Mouse (Mus musculus): ENCODE measurements at regions not wholly inside any gene's neighbourhood (a gene's known extent, or its start where the extent isn't known, plus 50 kb on each side); places are given as distances from the start of the nearest gene placed in this dataset.
A peak's percentile ranks its signal among the peaks of the same experiment; 100 is the strongest.

DNA sequence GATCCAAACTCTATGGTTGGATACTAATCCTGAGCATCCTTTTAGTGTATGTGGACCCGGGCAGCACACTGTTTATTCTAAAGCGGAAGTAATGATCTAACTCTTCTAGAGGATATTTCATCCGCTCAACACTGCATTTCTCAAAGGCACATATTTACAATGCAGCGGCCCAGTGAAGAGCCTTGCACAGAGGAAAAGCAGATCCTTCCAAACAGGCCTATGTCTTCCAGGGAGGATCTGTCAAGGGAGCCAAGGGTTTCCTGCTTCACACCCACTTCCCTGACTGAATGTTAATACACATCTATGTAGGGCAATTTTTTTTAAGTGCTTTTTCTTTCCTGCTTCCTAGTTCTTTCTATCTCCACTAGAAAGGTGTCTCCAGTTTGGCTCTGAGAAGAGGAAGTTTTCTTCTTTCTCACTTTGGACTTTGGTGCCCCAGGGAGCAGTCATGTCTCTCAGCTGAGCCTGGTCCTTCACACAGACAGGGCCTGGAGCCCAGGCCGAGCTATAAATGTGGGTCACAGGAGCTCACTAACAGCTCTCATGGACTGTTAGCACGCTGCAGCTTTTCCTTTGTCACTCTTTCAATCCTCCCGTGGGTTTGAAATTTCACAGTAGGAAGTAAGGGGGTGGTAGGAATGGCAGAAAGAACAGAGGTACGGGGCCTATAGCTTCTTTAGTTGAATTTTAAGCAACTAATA, 323.2 kb upstream of the Smim15 start:
- peaks cover 4% of the 10 kb centered on the region; the same call in 1 of the 2 replicates for H3K36me3 ChIP-seq (ENCODE audit: insufficient read depth, low read length)
- no peaks in the 10 kb centered on the region for H3K4me1 ChIP-seq (ENCODE audit: insufficient read depth, low read length)
- H3K9ac ChIP-seq (replicated peaks; ENCODE audit: low read length, poor library complexity, severe bottlenecking) = no peak overlapping the region
- H3K9me3 ChIP-seq (ENCODE audit: low read length) = no peaks in the 10 kb centered on the region
- H3K27ac ChIP-seq (ENCODE audit: low read depth, low read length) = no peak overlapping the region
- no peak overlapping the region for H3K4me3 ChIP-seq (ENCODE audit: low read depth, low read length)
- H3K27me3 ChIP-seq (ENCODE audit: insufficient read depth, low read length) = no peaks in the 10 kb centered on the region
- ATAC-seq (ENCODE audit: low FRiP score) (no peak), DNase-seq (ENCODE audit: low spot score) (no peak)
- H3K4me2 ChIP-seq (ENCODE audit: low read depth, low read length, poor library complexity, severe bottlenecking) = no peak overlapping the region
- TF ChIP-seq CTCF (IDR thresholded peaks at IDR 0.05) = no peak
- WGBS = 70% methylated on average over 8 of the region's 8 CpGs

DNA sequence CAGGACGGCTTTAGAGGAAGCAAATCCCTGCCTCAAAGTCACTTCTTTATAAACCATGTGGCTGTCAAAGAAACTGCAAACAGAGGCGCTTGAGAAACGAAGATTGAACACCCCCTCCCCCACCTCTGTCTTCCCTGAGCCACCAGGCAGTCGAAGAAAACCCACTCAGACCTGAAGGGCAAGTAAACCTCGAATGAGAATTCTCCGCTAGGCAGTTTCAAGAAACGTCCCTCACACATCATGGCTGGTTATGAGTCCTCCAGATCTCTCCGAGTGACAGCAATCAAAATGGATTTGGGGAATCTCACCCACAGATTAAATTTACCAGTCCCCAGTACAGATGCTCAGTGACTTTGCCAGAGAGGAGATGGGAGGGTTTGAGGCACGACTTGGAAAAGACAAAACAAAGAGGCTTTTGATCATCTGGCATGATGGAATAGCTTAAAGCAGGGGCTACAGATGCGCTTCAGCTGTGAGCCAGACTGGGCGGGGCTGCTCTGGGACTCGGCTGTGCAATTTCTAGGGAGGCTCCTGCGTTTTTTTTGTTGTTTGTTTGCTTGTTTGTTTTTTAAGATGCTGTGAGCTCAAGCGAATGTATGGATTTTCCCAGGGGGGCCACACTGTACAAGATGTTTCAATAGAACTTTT, 325.1 kb upstream of the Smim15 start:
- H3K4me2 ChIP-seq (ENCODE audit: low read depth, low read length, poor library complexity, severe bottlenecking) = no peak overlapping the region
- H3K9me3 ChIP-seq (ENCODE audit: low read length) = no peaks in the 10 kb centered on the region
- no peaks in the 10 kb centered on the region for H3K27me3 ChIP-seq (ENCODE audit: insufficient read depth, low read length)
- H3K9ac ChIP-seq (replicated peaks; ENCODE audit: low read length, poor library complexity, severe bottlenecking) = no peak overlapping the region
- H3K4me1 ChIP-seq (ENCODE audit: insufficient read depth, low read length) = no peaks in the 10 kb centered on the region
- H3K27ac ChIP-seq (ENCODE audit: low read depth, low read length) = no peak overlapping the region
- no peak for TF ChIP-seq CTCF (IDR thresholded peaks at IDR 0.05)
- 32% methylated on average over 14 of the region's 14 CpGs for WGBS
- H3K36me3 ChIP-seq (ENCODE audit: insufficient read depth, low read length) = no peaks in the 10 kb centered on the region
- ATAC-seq (ENCODE audit: low FRiP score) = no peak
- H3K4me3 ChIP-seq (ENCODE audit: low read depth, low read length) = no peak overlapping the region
- DNase-seq (ENCODE audit: low spot score) = peak; percentile 30

DNA sequence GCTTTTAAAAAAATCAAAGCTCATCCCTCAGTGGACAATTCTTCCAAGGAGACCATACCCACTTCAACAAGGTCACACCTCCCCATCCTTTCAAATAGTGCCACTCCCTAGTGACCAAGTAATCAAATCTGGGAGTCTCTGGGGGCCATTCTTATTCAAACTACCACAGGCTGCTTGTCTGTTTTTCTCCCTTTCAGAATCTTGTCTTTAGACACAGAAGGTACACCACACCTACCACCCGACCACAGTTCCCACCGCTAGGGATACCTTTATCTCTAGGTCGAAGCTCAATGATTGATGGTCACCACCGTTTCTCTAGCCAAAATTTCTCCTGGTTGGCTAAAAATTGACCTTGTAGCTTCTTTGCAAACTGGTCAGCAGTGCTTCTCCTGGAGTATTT, 328.6 kb upstream of the Smim15 start:
- WGBS = 96% methylated on average over 4 of the region's 4 CpGs
- Histone ChIP-seq H3K4me1 (ENCODE audit: insufficient read depth, low read length) (no peaks in the 10 kb centered on the region), H3K4me3 (ENCODE audit: low read depth, low read length) (no peak overlapping the region), H3K27me3 (ENCODE audit: insufficient read depth, low read length) (no peaks in the 10 kb centered on the region), H3K9me3 (ENCODE audit: low read length) (no peaks in the 10 kb centered on the region), H3K9ac (replicated peaks; ENCODE audit: low read length, poor library complexity, severe bottlenecking) (no peak overlapping the region), H3K36me3 (ENCODE audit: insufficient read depth, low read length) (no peaks in the 10 kb centered on the region), H3K27ac (ENCODE audit: low read depth, low read length) (no peak overlapping the region), H3K4me2 (ENCODE audit: low read depth, low read length, poor library complexity, severe bottlenecking) (no peak overlapping the region)
- TF ChIP-seq CTCF (IDR thresholded peaks at IDR 0.05) = no peak
- ATAC-seq (ENCODE audit: low FRiP score) (no peak), DNase-seq (ENCODE audit: low spot score) (no peak)

DNA sequence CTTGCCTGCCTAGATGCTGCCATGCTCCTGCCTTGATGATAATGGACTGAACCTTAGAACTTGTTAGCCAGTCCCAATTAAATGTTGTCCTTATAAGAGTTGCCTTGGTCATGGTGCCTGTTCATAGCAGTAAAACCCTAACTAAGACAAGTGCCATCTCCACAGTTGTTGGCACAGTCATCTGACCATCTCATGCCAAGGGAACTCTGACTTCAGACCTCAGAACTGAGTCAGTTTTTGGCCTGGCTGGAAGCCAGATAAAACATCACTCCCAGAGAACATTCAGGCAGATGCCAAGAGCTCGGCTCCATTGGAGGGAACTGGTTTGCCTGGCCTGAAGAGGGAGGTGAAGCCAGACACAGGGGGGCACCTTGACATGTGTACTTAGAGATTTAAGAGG, 330.2 kb upstream of the Smim15 start:
- ATAC-seq (ENCODE audit: low FRiP score) = no peak
- Histone ChIP-seq H3K4me2 (ENCODE audit: low read depth, low read length, poor library complexity, severe bottlenecking) (no peak overlapping the region), H3K4me3 (ENCODE audit: low read depth, low read length) (no peak overlapping the region), H3K27me3 (ENCODE audit: insufficient read depth, low read length) (no peaks in the 10 kb centered on the region), H3K9me3 (ENCODE audit: low read length) (no peaks in the 10 kb centered on the region), H3K27ac (ENCODE audit: low read depth, low read length) (no peak overlapping the region), H3K4me1 (ENCODE audit: insufficient read depth, low read length) (no peaks in the 10 kb centered on the region), H3K36me3 (ENCODE audit: insufficient read depth, low read length) (no peaks in the 10 kb centered on the region), H3K9ac (replicated peaks; ENCODE audit: low read length, poor library complexity, severe bottlenecking) (no peak overlapping the region)
- no peak for TF ChIP-seq CTCF (IDR thresholded peaks at IDR 0.05)
- DNase-seq (ENCODE audit: low spot score) = no peak
- 84% methylated on average over 1 of the region's 1 CpGs for WGBS

DNA sequence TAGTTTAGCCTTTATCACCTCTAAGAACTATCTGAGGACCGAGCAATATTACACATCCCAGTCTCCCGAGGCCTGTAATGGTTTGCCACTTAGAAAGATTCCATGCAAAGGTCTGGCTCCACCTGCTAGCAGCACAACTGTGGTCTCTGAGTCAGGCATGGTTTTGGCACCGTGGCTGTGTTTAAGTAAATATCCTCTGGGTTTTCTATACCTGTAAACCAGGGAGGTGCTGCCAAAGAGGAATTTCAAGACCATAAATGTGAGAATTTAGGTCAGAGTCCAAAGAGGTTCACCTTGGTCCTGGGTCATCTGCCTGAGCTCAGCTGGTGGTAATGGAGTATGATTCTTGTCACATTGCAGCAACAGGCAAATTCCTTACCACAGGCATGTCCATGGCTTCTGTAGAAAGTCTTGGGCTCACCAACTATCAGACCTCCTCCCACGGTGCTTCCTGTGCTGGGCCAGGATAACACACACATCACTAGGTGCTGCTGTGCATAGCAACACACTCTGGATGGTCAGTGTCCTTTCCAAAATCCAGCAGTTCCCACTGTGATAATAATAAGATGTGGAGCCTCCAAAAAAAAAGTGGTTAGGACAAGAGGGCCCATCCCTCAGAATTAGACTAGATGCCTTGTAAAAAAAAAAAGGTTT, 332.8 kb upstream of the Smim15 start:
- Histone ChIP-seq H3K4me1 (ENCODE audit: insufficient read depth, low read length) (no peaks in the 10 kb centered on the region), H3K36me3 (ENCODE audit: insufficient read depth, low read length) (no peaks in the 10 kb centered on the region), H3K27ac (ENCODE audit: low read depth, low read length) (no peak overlapping the region), H3K9me3 (ENCODE audit: low read length) (no peaks in the 10 kb centered on the region), H3K9ac (replicated peaks; ENCODE audit: low read length, poor library complexity, severe bottlenecking) (no peak overlapping the region), H3K27me3 (ENCODE audit: insufficient read depth, low read length) (no peaks in the 10 kb centered on the region), H3K4me2 (ENCODE audit: low read depth, low read length, poor library complexity, severe bottlenecking) (no peak overlapping the region), H3K4me3 (ENCODE audit: low read depth, low read length) (no peak overlapping the region)
- TF ChIP-seq CTCF (IDR thresholded peaks at IDR 0.05) = no peak
- no peak for DNase-seq (ENCODE audit: low spot score)
- WGBS = 81% methylated on average over 4 of the region's 4 CpGs
- no peak for ATAC-seq (ENCODE audit: low FRiP score)

DNA sequence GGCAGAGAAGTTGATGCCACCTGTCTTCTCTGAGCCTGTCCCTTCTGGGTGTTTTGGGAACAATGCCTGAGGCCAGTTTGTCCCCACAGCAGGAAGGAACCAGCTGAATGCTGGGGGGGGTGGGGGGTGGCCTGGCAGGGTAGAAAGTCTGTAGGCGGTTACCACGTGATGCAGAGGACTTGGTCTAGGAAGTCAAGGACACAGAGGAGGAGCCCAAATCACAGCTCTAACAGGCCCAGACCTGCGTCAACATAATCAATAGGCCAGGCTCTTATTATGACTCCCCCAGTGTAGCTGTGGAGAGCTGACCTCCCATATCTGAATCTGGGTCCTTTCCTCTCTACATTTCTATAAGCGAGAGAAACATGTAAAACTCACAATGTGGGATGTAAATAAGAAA, 333.9 kb upstream of the Smim15 start:
- Histone ChIP-seq H3K27me3 (ENCODE audit: insufficient read depth, low read length) (no peaks in the 10 kb centered on the region), H3K4me3 (ENCODE audit: low read depth, low read length) (no peak overlapping the region), H3K27ac (ENCODE audit: low read depth, low read length) (no peak overlapping the region), H3K36me3 (ENCODE audit: insufficient read depth, low read length) (no peaks in the 10 kb centered on the region), H3K9me3 (ENCODE audit: low read length) (no peaks in the 10 kb centered on the region), H3K4me1 (ENCODE audit: insufficient read depth, low read length) (no peaks in the 10 kb centered on the region), H3K4me2 (ENCODE audit: low read depth, low read length, poor library complexity, severe bottlenecking) (no peak overlapping the region), H3K9ac (replicated peaks; ENCODE audit: low read length, poor library complexity, severe bottlenecking) (no peak overlapping the region)
- 85% methylated on average over 4 of the region's 4 CpGs for WGBS
- DNase-seq (ENCODE audit: low spot score) = no peak
- TF ChIP-seq CTCF (IDR thresholded peaks at IDR 0.05) = no peak
- ATAC-seq (ENCODE audit: low FRiP score) = no peak

Data from midbrain, postnatal 0 days (tissue).